Mouse (Mus musculus): Measurements from ENCODE around the gene Gm4216.
"Not testable (repeated sequence)": the region's sequence is repeated elsewhere in the genome, so short reads cannot be mapped to it uniquely, and the experiment has no call there.

Gene Gm4216

GRCm38 (mm10) chr7:23019823-23020222 lies at the start of gene Gm4216:
Gene Gm4216, minus strand, starts transcription at chr7:23019923.
- not testable (repeated sequence) for DNase-seq (ENCODE audit: low read depth)

GRCm38 (mm10) chr7:23067356-23067755 lies 47.6 kb upstream of the Gm4216 start, which contains the start of gene Gm8720:
Gene Gm8720, minus strand, starts transcription at chr7:23067456.
- not testable (repeated sequence) for DNase-seq (ENCODE audit: low read depth)

GRCm38 (mm10) chr7:23055240-23055639 lies 35.5 kb upstream of the Gm4216 start, which contains the start of gene Vmn1r163:
Gene Vmn1r163, plus strand, starts transcription at chr7:23055540.
- not testable (repeated sequence) for DNase-seq (ENCODE audit: low read depth)

- DNase-seq (ENCODE audit: low read depth), result not testable (repeated sequence)
Measured at GRCm38 (mm10) chr7:22984573-22984972, 35.1 kb downstream of the Gm4216 start, which contains the start of gene Gm4214. Gene Gm4214, minus strand, starts transcription at chr7:22984673.

All from naive thymus-derived CD4-positive, alpha-beta T cell, adult 2 months (primary cell).